Mouse (Mus musculus): Measurements from ENCODE around the gene Aif1.

Gene Aif1

GRCm38 (mm10) chr17:35194844-35195630 lies 19.2 kb upstream of the Aif1 start:
- DNase-seq (ENCODE audit: low spot score in 2 of 2) = no peak

- peak; percentile 53 to 68 for DNase-seq (ENCODE audit: low spot score in 2 of 2)
Observed at GRCm38 (mm10) chr17:35193881-35194843, 18.3 kb upstream of the Aif1 start, which contains the start of gene Ltb. Ltb (plus strand) TSS chr17:35194439.

GRCm38 (mm10) chr17:35192924-35193323 lies 17.1 kb upstream of the Aif1 start:
- DNase-seq (ENCODE audit: low spot score in 2 of 2) = no peak

- no peak for DNase-seq (ENCODE audit: low spot score in 2 of 2)
Observed at GRCm38 (mm10) chr17:35191723-35192122, 15.9 kb upstream of the Aif1 start.

- DNase-seq (ENCODE audit: low spot score in 2 of 2) = no peak
Observed at GRCm38 (mm10) chr17:35190096-35190495, 14.2 kb upstream of the Aif1 start.

GRCm38 (mm10) chr17:35189186-35189585 lies 13.3 kb upstream of the Aif1 start:
- DNase-seq (ENCODE audit: low spot score in 2 of 2) = no peak

GRCm38 (mm10) chr17:35187959-35188610 lies 12.2 kb upstream of the Aif1 start, which contains the start of gene Lst1:
Lst1 (minus strand) TSS chr17:35188439.
- no peak for DNase-seq (ENCODE audit: low spot score in 2 of 2)

- no peak for DNase-seq (ENCODE audit: low spot score in 2 of 2)
Observed at GRCm38 (mm10) chr17:35187345-35187744, 11.5 kb upstream of the Aif1 start.

GRCm38 (mm10) chr17:35186681-35187080 lies 10.8 kb upstream of the Aif1 start:
- peak in 1 of 2 experiments; percentile 56 for DNase-seq (ENCODE audit: low spot score in 2 of 2)

GRCm38 (mm10) chr17:35185639-35186611 lies 10.1 kb upstream of the Aif1 start:
- DNase-seq (ENCODE audit: low spot score in 2 of 2) = peak in 1 of 2 experiments; percentile 76

GRCm38 (mm10) chr17:35180093-35180492 lies 4.2 kb upstream of the Aif1 start:
- no peak for DNase-seq (ENCODE audit: low spot score in 2 of 2)

- peak in 1 of 2 experiments; percentile 72 for DNase-seq (ENCODE audit: low spot score in 2 of 2)
Observed at GRCm38 (mm10) chr17:35178528-35178927, 2.7 kb upstream of the Aif1 start.

GRCm38 (mm10) chr17:35175382-35175781 lies 486 bp downstream of the Aif1 start:
- no peak for DNase-seq (ENCODE audit: low spot score in 2 of 2)

GRCm38 (mm10) chr17:35174201-35174977 lies 1.5 kb downstream of the Aif1 start:
- DNase-seq (ENCODE audit: low spot score in 2 of 2) = no peak

- DNase-seq (ENCODE audit: low spot score in 2 of 2) = no peak
Observed at GRCm38 (mm10) chr17:35173329-35173728, 2.5 kb downstream of the Aif1 start.

- no peak for DNase-seq (ENCODE audit: low spot score in 2 of 2)
Observed at GRCm38 (mm10) chr17:35172445-35173234, 3.2 kb downstream of the Aif1 start.

GRCm38 (mm10) chr17:35168541-35169207 lies 7.2 kb downstream of the Aif1 start:
- no peak for DNase-seq (ENCODE audit: low spot score in 2 of 2)

GRCm38 (mm10) chr17:35167794-35168193 lies 8.1 kb downstream of the Aif1 start:
- no peak for DNase-seq (ENCODE audit: low spot score in 2 of 2)

Data from spleen, postnatal 14 days (tissue).